Mouse (Mus musculus) MEL-GATA-1-ER (cell line): ENCODE results near the gene Lhfpl2.
"Not testable (repeated sequence)": the region's sequence is repeated elsewhere in the genome, so short reads cannot be mapped to it uniquely, and the experiment has no call there.

Source experiments
- DNase-seq: peaks from one replicate; pipeline ENCODE4 v3.0.0-alpha.2; 2012; ENCODE audit warnings: low read depth; ENCODE audit errors: extremely low read depth

Lhfpl2 gene

GRCm38 (mm10) chr13:94057563-94058560 is at the start of gene Lhfpl2:
Gene Lhfpl2, plus strand, starts transcription at chr13:94057796.
- no peak for DNase-seq

DNA sequence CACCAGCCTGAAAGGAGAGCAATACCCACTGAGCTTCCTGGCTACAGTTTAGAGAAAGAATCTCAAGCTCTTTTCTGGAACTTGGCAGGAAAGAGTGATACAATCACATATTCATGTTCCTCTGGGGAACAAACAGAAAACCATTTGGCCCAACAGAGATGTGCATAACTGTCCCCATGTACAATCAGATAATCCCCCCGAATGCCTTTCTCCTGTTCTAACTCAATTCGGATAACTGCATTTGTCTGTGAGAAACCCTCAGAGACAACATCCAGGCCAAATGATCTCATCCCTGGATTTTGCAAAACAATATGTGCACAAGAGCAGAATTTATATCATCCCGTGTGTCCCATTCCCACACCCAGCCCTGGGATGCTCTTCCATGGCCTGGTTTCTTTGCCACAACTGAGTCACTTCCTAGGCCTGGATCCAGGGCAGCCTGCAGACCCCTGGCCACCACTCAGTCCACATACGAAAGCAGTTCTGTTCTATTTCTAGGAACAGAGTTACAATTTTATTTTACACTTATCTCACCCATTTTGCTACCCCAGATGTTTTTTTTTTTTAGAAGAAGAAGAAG is 45.5 kb upstream of the Lhfpl2 start:
- no peak for DNase-seq

GRCm38 (mm10) chr13:94013986-94014385 is 43.6 kb upstream of the Lhfpl2 start:
- DNase-seq = no peak

DNA sequence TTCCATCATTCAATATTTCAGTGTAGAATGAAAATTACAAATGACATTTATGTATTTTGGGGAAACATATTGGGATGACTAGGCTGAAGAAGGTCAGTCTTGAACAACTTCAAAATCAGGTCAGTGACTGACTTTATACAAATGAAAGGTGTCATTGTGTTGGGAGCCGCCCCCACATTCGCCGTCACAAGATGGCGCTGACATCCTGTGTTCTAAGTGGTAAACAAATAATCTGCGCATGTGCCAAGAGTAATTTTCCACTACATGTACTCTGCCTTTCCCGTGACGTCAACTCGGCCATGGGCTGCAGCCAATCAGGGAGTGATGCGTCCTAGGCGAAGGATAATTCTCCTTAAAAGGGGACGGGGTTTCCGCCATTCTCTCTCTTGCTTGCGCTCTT is 33.0 kb upstream of the Lhfpl2 start:
- DNase-seq = not testable (repeated sequence)

DNA sequence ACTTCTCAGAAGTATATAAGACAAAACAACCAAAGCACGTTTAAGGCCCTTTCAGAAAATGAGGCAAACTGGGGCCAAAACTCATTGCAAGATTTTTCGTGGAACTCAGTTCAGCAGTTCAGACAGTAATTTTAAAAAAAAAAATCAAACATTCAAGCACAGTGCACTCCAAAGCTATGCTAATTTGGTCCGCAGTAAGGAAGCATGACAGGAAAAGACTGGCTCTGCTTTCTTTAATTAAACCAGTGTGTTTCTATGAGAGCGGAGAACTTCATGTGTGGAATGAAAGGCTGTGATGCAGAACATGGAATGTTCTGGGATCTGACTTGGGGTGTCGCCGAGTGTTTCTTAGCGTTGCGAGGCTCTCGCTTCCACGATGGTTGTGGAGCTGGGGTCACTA is 28.4 kb upstream of the Lhfpl2 start:
- no peak for DNase-seq

GRCm38 (mm10) chr13:94030551-94030950 is 27.0 kb upstream of the Lhfpl2 start:
- no peak for DNase-seq

DNA sequence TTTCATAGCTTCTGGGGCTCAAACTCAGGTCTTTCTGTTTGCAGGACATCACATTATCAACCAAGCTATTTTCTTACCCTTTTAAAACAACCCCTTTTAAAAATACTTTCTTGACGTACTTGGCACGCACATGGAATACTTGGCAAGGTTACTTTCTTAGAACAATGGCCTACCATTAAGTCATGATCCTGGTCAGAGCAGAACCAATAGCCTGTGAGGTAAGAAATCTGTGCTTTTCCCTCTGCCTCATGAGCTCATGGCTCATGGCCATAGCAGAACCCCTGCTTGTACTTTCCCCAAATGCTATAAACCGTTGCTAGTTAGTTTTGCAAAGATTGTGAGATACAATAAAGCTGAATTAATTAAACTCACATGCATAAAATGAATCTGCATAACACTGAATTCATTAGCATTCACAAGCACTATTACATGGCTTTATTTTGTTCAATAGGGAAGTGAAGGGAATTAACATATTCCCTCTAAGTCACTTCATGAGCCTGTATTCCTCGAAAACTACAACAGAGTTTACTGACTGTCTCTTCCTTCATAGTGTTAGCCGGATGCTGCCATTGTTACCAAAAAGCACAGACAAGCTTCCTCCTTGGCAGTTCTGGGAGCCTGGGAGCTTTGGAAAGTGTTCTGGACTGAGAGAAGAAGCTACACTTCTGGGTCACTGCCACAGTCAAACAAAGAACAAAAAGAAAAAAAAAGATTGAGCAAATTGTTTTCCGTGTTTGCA is 20.1 kb upstream of the Lhfpl2 start:
- DNase-seq = no peak

- DNase-seq = no peak
These were observed 19.6 kb upstream of the Lhfpl2 start for GRCm38 (mm10) chr13:94038052-94038340.

DNA sequence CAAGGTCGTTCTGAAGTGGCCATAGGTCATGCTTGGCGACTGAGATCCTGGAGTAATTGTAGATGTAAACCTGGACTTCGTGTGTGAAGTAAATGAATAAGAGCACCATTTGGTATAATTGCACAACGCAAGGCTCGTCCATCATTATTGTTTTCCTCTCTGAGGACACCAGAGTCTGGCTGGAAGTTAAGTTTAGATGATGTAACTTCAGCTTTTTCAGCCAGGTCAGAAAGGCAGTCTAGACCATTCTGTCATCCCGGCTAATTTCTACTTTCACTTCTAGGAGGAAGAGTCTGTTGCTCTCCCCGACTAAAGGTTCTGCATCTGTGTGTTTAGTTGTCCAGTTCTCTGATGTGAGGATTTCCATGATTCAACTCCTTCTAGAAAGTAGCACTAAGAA is 7.6 kb upstream of the Lhfpl2 start:
- no peak for DNase-seq

GRCm38 (mm10) chr13:94050782-94051181 is 6.8 kb upstream of the Lhfpl2 start:
- DNase-seq = no peak

- DNase-seq = no peak
These were observed 497 bp upstream of the Lhfpl2 start for GRCm38 (mm10) chr13:94057036-94057562.

- DNase-seq = no peak
These were observed 1.1 kb downstream of the Lhfpl2 start for GRCm38 (mm10) chr13:94058642-94059222.

DNA sequence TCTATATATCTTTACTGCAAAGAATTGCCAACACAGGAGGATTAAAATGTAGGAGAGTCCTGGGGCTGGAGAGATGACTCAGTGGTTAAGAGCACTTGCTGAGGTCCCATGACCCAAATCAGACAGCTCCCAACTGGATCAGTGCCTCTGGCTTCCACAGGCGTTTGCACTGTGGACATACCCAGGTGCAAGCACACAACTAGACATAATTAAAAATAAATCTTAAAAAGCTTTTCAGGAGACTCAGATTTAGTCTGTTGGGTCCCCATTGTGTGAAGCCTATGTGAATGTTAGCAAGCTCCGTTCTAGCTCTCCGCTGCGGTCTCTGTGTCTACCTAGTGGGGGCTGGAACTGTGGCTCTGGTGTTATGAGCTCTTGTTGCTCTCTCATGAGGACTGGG is 1.8 kb downstream of the Lhfpl2 start:
- no peak for DNase-seq

DNA sequence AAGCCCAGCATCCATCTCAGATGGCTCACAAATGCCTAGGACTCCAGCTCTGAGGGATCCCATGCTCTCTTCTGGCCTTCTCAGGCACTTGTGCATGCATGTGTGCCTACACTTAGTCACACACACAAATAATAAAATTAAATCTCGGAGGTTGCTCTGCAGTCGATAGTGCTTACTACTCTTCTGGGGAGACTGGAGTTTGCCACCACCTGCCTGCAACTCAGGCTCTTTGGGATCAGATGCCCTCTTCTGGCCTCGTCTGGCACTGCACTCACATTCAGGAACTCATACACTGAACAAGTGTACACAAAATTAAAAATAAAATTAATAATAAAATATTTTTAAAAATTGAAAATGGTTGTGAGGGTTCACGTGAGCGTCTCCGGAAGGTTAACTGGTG is 2.2 kb downstream of the Lhfpl2 start:
- peak; percentile 13 for DNase-seq

GRCm38 (mm10) chr13:94060461-94060860 is 2.9 kb downstream of the Lhfpl2 start:
- DNase-seq = no peak

DNA sequence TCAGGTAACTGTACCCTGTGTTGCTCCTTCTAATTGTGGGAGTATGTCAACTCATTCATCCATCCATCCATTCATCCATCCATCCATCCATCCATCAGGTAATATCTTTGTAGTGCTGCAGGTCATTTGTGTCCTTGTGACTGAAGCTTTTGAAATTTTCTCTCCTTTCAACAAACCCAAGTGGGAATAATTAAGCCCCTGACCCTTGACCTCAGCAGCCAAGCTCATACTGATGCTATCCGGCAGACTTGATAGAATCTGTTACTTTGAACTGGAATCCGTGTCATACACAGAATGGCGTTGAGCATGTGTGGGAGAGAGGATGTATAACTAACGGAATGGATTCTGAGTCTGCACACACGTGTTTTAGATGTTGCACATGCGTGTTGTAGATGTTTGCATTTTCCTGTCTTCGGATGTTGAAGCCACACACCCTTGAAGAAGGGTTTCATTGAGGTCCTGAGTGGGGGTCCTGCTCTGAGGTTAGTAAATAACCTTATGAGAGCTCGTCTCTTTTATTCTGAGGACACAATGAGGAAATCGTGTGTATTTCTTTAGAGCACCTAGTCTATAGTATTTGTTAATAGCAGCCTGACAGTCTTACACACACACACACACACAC is 3.8 kb downstream of the Lhfpl2 start:
- DNase-seq = no peak

DNA sequence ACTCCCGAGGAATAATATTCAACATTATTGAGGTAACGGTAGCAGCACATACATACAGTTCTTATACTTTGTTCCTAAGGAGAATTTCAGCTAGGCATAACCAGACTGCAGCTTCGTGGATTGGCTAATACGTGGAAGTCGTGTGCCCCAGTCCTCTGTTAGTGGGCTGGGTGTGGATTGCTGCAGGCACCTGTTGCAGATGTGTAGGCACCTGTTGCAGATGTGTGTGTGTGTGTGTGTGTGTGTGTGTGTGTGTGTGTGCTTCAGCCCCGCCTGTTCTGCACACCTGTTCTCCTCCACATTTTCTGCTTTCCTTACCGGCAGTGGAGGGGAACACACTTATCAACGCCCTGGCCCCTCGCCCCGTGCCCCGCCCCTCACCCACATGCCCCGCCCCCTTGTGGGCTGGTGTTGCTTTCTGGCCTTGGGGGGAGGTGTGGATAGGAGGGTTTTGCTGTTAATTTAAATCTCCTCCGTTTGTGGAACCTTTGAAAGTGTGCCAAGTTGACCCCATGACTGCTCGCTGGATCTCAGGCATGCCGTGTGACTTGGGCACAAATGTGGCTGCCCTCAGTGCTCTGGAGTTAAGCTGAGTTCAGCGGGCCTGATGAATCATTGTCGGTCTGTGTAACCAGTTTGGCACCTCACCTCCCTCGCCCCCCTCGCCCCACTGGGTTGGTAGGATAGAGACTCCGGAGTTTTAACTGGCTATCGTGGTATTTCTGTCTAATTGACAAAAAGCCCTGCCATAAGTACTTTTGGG is 4.9 kb downstream of the Lhfpl2 start:
- DNase-seq = peak; percentile 2

GRCm38 (mm10) chr13:94063156-94063555 is 5.6 kb downstream of the Lhfpl2 start:
- DNase-seq = no peak

DNA sequence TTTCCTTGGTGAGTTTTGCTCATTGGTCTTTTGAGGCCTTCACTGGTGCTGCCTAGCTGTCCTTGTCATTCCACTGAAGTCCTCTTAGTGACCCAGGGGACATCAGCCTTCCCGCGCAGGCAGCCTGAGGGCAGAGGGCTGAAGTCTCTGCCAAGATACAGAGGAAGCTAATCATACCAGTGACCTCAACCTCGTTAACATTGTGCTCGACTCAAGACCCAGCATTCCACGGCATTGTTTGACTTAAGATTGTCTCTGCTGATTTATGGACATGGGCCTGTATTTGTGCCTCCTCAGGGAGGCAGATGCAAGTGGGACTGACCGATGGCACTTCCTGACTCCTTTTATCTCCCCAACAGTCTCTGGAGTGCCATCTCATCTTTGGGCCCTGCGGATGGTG is 7.0 kb downstream of the Lhfpl2 start:
- DNase-seq = no peak

GRCm38 (mm10) chr13:94065276-94066050 is 7.9 kb downstream of the Lhfpl2 start:
- DNase-seq = no peak
